Mouse (Mus musculus) cerebellum, postnatal 36 days (tissue): Measurements from ENCODE around the gene Cdkn2b.

Source experiments
- DNase-seq, 2 experiments: peaks; one replicate each; pipeline ENCODE4 v3.0.0; 2021 to 2022; ENCODE audit warnings: mixed read lengths in 2 of 2

Cdkn2b gene

DNA sequence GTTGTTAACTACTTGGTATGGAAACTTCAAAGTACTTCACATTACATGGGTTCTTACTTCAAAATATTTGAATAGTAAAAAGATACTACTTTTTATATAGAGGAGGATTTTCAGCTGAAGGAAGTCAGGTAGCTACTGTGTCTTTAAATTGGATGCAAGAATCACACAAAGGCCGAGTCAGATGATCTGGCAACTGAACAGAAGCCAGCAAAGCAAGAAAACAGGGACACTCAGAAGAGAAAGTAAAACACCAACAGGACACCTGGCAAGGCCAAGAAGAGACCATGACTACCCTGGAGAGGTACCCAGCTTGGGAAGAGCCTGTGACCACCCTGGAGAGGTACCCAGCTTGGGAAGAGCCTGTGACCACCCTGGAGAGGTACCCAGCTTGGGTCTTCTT, 24.3 kb downstream of the Cdkn2b start:
- DNase-seq = no peak

DNA sequence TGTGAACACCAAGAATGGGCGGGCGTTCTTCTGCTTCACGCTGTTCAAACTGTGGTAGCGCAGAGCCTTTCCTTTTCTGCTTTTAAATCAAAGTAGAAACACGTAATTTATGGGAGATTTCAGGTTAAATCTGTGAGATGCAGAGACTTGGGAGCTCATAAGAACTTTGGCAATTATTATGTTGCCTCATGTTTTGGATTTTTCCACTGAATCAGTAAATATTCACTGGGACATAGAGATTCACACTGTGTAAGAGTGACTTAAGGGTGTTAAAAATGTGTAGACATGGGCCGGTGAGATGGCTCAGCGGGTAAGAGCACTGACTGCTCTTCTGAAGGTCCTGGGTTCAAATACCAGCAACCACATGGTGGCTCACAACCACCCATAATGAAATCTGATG, 25.2 kb downstream of the Cdkn2b start:
- no peak for DNase-seq

DNA sequence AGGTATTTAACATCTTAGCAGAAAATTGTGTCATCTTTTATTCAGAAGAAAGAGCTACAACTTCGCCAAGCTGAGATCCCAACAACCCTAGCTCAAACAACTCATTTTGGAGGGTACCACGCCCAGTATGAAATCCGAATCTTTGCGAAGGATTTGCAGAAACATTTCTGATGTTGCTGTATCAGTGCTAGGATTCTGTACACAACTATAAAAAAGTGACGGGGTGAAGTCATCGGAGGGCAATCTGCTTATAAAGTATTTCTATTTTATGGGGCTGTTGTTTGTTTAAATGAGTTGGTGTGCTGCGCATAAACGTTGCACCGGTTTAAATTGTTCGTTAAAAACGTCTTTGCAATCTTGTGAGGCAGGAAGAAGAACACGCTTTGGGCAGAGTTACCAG, 28.2 kb downstream of the Cdkn2b start:
- DNase-seq = no peak

DNA sequence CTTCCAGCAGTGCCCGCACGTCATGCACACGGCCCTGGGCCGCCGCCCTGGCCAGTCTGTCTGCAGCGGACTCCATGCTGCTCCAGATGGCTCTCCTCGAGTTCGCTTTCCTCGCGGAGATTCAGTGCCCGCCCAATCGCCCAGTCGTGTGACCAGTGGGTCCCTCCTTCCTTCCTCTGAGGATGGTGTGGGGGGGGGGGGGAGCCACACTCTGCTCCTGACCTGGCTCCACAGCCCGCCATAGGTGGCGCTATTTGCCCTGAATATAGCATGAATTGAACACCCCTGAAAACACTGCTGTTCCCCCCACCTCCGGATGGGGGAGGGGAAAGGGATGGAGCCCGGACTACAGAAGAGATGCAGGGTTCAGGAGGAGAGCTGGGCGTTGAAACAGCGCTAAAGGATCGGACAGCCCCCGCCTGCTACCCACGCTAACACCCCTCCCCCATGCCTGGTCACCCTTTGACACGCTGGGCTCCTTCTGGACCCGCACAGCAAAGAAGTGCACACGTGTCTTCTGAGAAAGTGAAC, 28.7 kb downstream of the Cdkn2b start:
- DNase-seq = no peak

DNA sequence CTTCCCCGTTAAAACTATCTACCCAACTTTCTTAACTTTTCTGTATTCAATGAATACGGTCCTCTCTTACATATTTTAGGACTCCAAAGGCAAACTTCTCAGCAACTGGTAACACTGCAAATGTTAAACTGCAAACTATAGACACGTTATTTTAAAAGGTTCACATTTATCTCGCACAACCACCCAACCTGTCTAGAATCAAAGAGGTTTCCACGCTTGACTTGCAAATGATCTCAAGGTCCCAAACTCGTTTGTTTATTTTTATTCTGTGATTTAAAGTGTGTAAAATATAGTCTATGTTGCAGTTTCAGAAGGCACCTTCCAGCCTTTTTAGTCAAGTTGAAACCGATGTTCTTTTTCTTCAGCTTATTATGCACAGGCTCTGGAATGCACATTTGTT, 29.6 kb downstream of the Cdkn2b start:
- DNase-seq = no peak

DNA sequence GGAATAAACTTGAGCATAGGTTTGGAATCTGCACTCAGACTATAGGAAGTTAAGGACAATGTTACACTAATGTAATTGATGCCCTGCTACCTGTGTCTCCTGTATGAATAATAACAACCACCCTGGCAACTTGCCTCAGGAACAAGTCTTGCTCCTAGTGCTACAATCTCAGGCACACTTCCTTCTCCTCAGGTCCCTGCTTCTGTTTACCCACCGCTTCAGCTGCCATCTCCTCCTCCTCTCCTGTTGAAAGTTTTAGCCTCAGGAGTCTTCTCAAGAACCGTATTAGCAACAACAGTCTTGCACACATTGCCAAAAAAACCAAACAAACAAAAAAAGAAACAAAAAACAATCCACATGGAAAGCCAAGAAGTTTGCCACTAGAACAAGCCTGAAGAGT, 31.2 kb downstream of the Cdkn2b start:
- no peak for DNase-seq

DNA sequence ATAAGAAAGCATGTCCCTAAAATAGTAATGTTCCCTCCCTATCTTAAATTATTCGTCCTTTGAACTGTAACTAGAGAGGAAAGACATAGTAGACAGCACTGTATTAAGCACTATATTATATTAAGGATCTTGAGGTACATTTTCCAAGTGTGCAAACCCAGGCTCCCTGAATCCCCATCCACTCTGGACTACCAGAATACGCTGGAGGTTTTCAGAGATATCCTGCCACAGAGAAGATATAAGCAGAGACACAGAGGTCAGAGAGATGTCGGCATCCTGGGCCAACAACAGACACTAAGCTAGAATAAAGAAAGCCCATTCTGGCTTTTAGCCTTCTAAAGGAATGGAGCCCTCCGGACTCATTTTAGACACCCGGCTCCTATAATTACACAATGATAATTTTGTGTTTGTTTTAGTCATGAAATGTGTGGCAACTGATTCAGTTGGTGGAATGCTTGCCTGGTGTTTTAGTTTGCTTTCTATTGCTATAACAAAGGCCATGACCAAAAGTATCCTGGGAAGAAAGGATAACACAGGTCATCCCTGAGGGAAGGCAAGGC, 33.4 kb downstream of the Cdkn2b start:
- no peak for DNase-seq

DNA sequence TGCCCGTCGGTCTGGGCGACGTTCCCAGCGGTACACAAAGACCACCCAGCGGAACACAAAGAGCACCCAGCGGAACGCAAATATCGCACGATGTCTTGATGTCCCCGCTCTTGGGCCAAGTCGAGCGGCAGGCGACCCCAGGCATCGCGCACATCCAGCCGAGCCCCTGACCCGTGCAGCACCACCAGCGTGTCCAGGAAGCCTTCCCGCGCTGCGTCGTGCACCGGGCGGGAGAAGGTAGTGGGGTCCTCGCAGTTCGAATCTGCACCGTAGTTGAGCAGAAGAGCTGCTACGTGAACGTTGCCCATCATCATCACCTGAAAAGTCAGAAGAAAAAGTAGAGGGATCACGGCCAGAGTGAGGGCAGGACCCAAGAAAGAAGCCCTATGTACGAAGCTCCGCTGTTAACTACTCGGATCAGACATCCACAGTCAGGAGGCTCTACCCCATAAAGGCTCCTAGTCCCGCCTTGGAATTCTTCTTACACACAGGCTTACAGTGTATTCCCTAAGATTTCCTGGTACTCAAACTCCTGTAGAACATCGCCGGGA, 34.1 kb downstream of the Cdkn2b start:
- DNase-seq = no peak

DNA sequence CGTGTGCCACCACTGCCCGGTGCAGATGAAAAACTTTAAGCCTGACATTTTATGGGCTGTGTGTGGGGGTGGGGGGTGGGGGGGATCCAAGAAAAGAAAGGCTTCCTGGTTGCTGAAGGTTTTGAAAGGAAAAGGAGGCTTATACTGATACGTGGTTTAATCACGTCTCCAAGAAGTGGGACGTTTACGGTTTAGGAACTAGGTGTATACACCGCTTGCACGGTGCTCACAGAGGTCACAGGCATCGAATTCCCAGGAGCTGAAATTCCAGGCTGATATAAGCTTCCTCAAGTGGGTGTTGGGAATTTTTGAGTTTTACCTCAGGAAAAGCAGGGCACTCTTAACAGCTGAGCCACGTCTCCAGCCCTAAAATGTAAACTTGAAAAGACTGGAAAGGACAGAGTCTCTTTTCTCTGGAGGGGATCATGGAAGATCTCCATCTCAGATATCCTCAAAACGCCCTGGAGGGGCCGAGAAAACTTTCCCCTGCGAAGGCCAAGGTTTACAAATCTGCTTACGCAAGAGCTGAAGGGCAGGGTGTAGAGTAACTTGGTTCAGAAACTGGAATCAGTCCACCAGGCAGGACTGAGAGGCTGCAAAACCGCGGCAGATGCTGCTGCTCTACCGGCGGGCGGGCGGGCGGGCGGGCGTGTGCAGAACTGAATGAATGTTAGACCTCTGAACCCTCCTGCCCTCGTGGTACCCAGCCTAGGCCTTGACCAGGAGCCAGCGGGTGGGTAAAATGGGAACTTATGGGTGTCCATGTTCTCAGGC, 34.8 kb downstream of the Cdkn2b start:
- no peak for DNase-seq

DNA sequence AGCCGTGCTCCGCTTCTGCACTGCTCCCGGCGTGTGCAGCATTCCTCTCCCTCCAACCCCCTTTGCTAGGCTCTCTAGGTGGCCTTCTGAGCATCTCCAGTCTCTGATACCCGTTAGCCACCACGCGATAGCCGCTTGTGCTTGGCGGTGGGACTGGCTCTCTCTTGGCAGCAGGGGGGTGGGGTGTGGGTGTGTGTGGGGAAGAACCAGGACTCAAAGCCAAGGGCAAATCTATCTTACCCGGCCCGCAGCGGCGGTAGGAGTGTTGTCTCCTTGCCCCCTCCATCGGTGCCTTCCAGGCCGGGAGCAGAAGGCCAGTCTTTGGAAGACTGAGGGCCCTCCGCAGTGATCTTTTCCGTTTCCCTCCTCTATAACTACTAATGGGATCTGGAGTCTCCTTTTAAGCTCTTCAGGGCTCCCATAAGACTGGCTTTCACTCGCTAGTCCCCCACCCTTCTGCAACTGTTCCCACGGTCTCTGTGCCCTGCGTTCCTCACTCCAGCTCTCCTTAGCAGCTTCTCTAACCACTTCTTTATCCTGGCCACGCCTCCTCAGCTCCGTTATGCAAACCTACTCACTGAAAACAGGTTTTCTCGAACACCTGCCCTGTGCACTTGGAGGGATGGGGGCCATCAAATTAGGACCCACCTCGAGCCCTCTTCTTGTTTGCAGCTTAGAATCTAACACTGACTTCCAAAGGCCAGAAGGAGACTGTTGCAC, 35.9 kb downstream of the Cdkn2b start:
- DNase-seq = no peak

DNA sequence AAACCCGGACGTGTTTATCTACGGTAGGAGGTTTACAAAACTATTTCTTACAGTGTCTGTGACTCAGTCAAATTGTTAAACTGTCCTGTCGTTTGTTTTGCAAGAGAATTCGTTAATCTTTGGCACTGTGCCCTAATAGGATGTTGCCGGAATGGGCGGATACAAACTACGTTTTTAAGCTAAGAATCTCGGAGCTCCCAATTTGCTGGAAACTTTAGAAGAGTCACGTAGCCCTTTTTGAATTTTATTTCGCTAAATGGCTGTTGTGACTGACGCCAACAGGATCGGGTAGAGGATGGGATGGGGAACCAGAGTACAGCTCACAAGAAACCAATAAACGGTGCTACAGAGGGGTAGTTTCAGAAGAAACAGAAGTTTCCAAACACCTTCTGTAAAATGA, 36.8 kb downstream of the Cdkn2b start:
- no peak for DNase-seq

DNA sequence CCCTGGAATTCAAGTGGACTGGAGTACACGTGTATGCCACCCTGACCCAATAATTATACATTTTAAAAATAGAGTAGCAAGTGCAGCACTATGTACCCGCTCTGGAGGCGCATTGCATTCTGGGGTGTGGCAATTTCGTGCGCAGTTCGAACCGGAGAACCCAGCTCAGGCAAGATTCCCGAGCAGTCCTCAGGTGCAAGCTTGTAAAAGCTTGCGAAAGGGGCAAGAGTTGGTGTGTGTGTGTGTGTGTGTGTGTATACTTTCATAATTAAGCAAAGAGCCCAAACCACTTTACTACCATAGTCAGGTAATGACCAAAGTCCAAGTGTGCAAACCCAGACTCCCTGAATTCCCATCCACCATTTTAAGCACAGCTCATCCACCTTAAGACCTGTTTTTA, 37.3 kb downstream of the Cdkn2b start:
- no peak for DNase-seq

DNA sequence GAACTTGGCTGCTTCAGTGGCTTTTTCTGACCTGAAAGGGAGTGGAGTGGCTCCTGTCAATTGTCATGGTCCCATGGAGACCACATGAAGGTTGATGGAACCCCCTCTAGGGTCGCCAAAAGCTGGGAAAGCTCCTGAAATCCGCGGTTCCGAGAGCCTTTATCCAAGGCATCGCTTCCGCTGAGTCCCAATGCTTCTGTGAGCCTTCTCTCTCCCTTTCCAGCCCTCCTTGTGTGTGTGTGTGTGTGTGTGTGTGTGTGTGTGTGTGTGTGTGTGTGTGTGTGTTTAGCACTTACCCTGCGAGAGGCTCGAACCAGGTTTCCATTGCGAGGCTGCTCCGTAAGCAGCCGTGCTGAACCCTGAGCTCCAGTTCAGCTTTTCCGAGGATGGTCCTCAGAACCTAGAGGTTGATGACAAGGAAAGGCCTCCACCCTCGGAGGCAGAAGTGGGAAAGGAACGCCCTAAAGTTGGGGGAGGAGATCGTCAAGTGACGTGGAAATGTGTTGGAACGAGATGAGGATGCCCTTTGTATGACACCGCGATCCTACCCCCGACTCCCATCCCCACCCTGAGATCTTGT, 37.8 kb downstream of the Cdkn2b start:
- no peak for DNase-seq

DNA sequence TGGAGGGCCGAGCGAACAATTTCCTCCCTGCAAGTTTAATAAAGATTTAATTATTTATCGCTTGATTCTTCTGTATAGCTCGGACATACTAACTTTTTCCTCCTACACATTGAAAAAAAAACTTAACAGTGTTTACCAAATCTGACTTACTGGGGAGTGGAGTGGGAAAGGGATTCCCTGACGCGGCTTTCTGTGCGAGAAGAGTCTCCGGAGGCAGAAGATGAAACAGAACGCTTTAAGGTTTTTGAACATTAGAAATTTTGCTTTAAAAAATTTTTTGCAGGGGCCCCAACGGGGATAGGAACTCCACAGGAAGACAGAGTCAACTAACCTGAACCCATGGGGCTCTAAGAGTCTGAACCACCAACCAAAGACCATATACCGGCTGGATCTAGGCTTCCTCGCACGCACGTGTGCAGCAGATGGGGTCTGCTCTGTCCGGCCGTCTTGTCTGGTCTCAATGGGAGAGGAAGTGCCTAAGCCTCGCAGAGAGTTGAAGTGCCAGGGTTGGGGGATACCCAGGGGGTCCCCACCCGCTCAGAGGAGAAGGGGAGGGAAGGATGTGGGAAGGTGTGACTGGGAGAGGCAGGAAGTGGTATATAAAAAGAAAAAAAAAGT, 38.6 kb downstream of the Cdkn2b start:
- no peak for DNase-seq

DNA sequence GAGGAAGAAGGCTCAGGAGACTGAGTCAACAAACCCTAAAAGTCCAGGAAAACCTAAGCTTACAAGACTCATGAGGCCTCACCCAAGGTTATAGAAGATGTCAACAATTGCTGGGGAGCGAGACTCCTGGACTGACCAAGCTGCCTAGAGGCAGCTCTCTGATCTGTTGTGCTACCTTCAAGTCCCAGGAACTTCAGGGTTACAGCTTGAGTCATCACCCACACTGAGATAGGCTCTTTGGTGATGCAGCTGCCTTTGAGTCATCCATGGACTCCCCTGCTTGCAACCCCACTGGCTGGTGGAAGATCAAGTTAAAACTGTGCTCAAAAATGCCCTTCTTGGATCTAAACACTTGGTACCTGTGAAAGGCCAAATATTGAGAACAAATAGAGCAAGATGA, 53.1 kb downstream of the Cdkn2b start:
- no peak for DNase-seq
